Mouse (Mus musculus) activated CD4-positive, CD25-positive, alpha-beta regulatory T cell, adult 4 months (primary cell): ENCODE measurements around the gene Tmem88. TPM values are rescaled to one million over a fixed set of nuclear protein-coding genes. Genes with fewer than 3 reads are reported as not detected.

Source experiments
- ATAC-seq: one replicate; pipeline ENCODE4 v1.8.0; 2017
- polyA plus RNA-seq, 2 experiments: library from polyadenylated mRNA; unstranded; fragments of 100-300 nt; shearing (Covaris generic); gene quantifications; one replicate each; pipeline ENCODE4 v1.2.1; 2017

Gene Tmem88
- polyA plus RNA-seq, 2 experiments from 2014 or later = 0.22 to 0.51 TPM

DNA sequence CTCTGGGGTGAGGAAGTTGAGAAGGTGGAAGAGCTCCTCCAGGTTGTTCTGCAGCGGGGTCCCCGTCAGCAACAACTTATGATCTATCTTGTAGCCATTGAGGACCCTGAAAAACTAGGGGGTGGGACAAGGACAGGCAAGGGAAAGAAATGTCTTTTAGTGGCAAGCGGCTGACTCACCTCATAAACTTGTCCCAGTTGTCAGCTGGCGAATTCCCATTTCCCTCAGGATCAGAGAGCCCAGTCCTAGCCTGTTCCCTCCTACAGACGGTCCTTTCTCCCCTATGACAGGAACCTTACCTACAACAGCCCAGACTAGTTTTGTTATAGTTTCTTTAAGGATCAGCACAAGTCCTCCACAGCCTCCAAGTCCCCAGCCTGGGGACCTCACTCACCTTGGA, 41.5 kb downstream of the Tmem88 start:
- ATAC-seq = no peak

Other genes starting within 250 kb of the Tmem88 start
- not detected for gene Alox12b, start 241.2 kb downstream of the Tmem88 start, polyA plus RNA-seq
- 1 to 10 TPM; 2.2 to 5.0 TPM for gene Alox8, start 200.4 kb downstream of the Tmem88 start, polyA plus RNA-seq
- under 1 TPM; 0.24 to 0.48 TPM for gene Gucy2e, start 161.2 kb downstream of the Tmem88 start, polyA plus RNA-seq
- 10 to 100 TPM in 1 of 2 experiments, 1 to 10 TPM in 1; 9.2 to 10.7 TPM for gene Cntrob, start 74.5 kb downstream of the Tmem88 start, polyA plus RNA-seq
- gene Trappc1, start 74.3 kb downstream of the Tmem88 start, polyA plus RNA-seq = 100 to 1,000 TPM; 109 to 112 TPM
- gene Kcnab3, start 72.0 kb downstream of the Tmem88 start, polyA plus RNA-seq = under 1 TPM; 0.31 to 0.89 TPM
- gene Rnf227, start 57.8 kb downstream of the Tmem88 start, polyA plus RNA-seq = 1 to 10 TPM; 2.4 to 3.4 TPM
- gene Chd3, start 28.8 kb downstream of the Tmem88 start, polyA plus RNA-seq = 10 to 100 TPM; 58.7 to 62.7 TPM
- gene Naa38, start 2.7 kb downstream of the Tmem88 start, polyA plus RNA-seq = 100 to 1,000 TPM; 146 TPM
- 10 to 100 TPM in 1 of 2 experiments, 1 to 10 TPM in 1; 9.4 to 17.9 TPM for gene Cyb5d1, start 2.6 kb downstream of the Tmem88 start, polyA plus RNA-seq
- 10 to 100 TPM; 23.6 to 28.3 TPM for gene Kdm6b, start 15.4 kb upstream of the Tmem88 start, polyA plus RNA-seq
- under 1 TPM in 1 of 2 experiments, not detected in 1; 0.19 TPM for gene Dnah2, start 150.9 kb upstream of the Tmem88 start, polyA plus RNA-seq
- under 1 TPM in 1 of 2 experiments, not detected in 1; 0.17 TPM for gene Efnb3, start 162.0 kb upstream of the Tmem88 start, polyA plus RNA-seq
- gene Wrap53, start 182.0 kb upstream of the Tmem88 start, polyA plus RNA-seq = 10 to 100 TPM; 25.6 to 27.6 TPM
- gene Trp53, start 182.1 kb upstream of the Tmem88 start, polyA plus RNA-seq = 100 to 1,000 TPM; 231 to 302 TPM
- gene Atp1b2, start 207.7 kb upstream of the Tmem88 start, polyA plus RNA-seq = under 1 TPM in 1 of 2 experiments, not detected in 1; 0.46 TPM
- not detected for gene Shbg, start 219.7 kb upstream of the Tmem88 start, polyA plus RNA-seq
- gene Sat2, start 223.8 kb upstream of the Tmem88 start, polyA plus RNA-seq = not detected
- gene Fxr2, start 234.8 kb upstream of the Tmem88 start, polyA plus RNA-seq = 1 to 10 TPM; 6.5 to 7.1 TPM